Mouse (Mus musculus): Measurements from ENCODE around the gene Zfp637. TPM values are rescaled to one million over a fixed set of nuclear protein-coding genes. Genes with fewer than 3 reads are reported as not detected.

The Zfp637 gene
- polyA plus RNA-seq, 1 experiment, result not detected

DNA sequence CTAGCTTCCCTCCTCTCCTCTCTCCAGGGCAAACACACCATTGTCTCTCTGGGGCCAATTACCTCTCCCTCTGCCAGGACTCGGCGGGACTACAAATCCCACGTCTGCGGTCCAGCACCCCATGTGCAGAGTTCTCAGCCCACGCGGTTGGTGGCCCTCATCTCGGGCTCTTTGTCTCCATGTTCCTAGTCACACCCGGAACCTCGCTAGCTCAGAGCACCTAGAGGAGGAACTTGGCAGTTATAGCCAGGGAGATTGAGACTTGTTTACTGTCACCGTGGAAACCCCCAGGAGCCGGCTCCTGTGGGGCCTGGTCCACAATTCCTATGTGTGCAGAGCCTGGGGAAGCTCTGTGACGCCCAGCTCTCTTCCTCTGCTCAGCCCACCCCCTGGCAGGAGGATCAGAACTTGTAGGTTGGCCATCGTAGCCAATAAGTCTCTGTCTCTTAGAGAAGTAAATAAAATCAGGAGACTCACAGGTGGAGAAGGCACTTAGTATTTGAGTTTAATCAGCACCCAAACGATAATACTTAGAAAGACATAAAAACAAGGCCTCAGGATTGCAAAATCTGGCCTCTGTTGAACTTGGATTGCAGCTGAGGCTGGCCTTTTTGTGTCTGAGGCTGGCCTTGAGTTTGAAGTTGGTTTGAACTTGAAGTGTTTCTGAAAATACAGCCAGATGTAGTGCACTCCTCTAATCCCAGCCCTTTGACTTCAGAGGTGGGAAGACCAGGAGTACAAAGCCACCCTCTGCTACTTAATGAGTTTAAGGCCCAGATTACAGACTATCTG is 50.6 kb downstream of the Zfp637 start:
- H3K4me3 ChIP-seq (ENCODE audit: insufficient read depth, low read depth, low read length), result no peak overlapping the region
- TF ChIP-seq CTCF (IDR thresholded peaks at IDR 0.05; ENCODE audit: insufficient read depth, low read depth, low read length) (no peak), POLR2A (IDR thresholded peaks at IDR 0.05; ENCODE audit: insufficient read depth, low read depth, low read length) (no peak)
- peaks cover 4% of the 10 kb centered on the region; the same call in 1 of the 2 replicates for H3K4me1 ChIP-seq (ENCODE audit: control insufficient read depth, insufficient read depth, low read length)
- WGBS, result 68% methylated on average over 14 of the region's 14 CpGs
- no peak overlapping the region for H3K27ac ChIP-seq (ENCODE audit: insufficient read depth, low read depth, low read length)

DNA sequence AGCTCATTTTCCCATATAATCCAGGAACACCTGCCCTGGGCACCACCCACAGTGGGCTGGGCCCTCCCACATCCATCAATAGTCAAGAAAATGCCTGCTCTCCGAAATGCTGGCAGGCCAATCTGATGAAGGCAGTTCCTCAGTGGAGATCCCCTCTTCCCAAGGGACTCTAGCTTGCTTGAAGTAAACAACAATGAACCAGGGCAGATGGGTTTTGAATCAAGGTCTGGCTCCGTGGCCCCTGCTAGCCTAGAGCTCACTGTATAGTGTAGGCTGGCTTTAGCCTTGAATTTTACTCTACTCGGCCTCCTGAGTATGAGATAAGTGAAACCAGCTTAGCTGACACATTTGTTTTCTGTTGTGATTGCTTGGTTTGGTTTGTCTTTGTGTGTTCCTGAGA is 51.4 kb downstream of the Zfp637 start:
- H3K4me1 ChIP-seq (ENCODE audit: control insufficient read depth, insufficient read depth, low read length), result peaks cover 4% of the 10 kb centered on the region; the same call in 1 of the 2 replicates
- H3K4me3 ChIP-seq (ENCODE audit: insufficient read depth, low read depth, low read length), result no peak overlapping the region
- no peak overlapping the region for H3K27ac ChIP-seq (ENCODE audit: insufficient read depth, low read depth, low read length)
- TF ChIP-seq POLR2A (IDR thresholded peaks at IDR 0.05; ENCODE audit: insufficient read depth, low read depth, low read length) (no peak), CTCF (IDR thresholded peaks at IDR 0.05; ENCODE audit: insufficient read depth, low read depth, low read length) (no peak)
- WGBS, result 78% methylated on average over 3 of the region's 3 CpGs

DNA sequence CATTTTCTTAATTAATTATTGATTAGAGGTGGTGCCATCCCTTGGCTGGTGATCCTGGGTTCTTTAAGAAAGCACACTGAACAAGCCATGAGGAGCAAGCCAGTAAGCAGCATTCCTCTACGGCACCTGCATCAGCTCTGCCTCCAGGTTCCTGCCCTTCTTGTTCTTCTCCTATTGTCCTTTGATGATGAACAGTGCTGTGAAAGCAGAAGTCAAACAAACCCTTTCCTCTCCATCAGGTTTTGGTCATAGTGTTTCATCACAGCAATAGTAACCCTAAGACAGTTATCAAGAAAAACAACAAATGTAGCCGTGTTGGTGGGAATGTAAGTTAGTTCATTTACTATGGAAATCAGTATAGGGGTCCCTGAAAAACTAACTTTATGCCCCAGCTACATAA is 52.5 kb downstream of the Zfp637 start:
- peaks cover 2% of the 10 kb centered on the region; the same call in 1 of the 2 replicates for H3K4me1 ChIP-seq (ENCODE audit: control insufficient read depth, insufficient read depth, low read length)
- WGBS, result 94% methylated on average over 2 of the region's 2 CpGs
- no peak overlapping the region for H3K4me3 ChIP-seq (ENCODE audit: insufficient read depth, low read depth, low read length)
- no peak overlapping the region for H3K27ac ChIP-seq (ENCODE audit: insufficient read depth, low read depth, low read length)
- no peak for TF ChIP-seq POLR2A (IDR thresholded peaks at IDR 0.05; ENCODE audit: insufficient read depth, low read depth, low read length)
- no peak for TF ChIP-seq CTCF (IDR thresholded peaks at IDR 0.05; ENCODE audit: insufficient read depth, low read depth, low read length)

Other genes with a start within 250 kb of the Zfp637 start
- not detected in 2 replicates for gene Zfp239, start 20.9 kb downstream of the Zfp637 start, polyA plus RNA-seq (2012; ENCODE audit: insufficient read depth, insufficient read length, low replicate concordance, missing spikeins)
- 271 and 502 TPM in 2 replicates for gene Hnrnpf, start 59.1 kb downstream of the Zfp637 start, polyA plus RNA-seq (2012; ENCODE audit: insufficient read depth, insufficient read length, low replicate concordance, missing spikeins)
- gene Fxyd4, start 96.5 kb downstream of the Zfp637 start, polyA plus RNA-seq (2012; ENCODE audit: insufficient read depth, insufficient read length, low replicate concordance, missing spikeins), result not detected in 2 replicates
- gene Rasgef1a, start 170.3 kb downstream of the Zfp637 start, polyA plus RNA-seq (2012; ENCODE audit: insufficient read depth, insufficient read length, low replicate concordance, missing spikeins), result not detected in 2 replicates

All from olfactory bulb, adult 2 months (tissue).